Mouse (Mus musculus) midbrain, embryonic 14.5 days (tissue): ENCODE measurements at regions not wholly inside any gene's neighbourhood (a gene's known extent, or its start where the extent isn't known, plus 50 kb on each side); places are given as distances from the start of the nearest gene placed in this dataset.

Experiments used
- ATAC-seq: fragments of 200-750 bp; cut with Nextera tagmentation; 2 replicates; pipeline ENCODE4 v1.8.0; 2017; ENCODE audit warnings: moderate number of reproducible peaks, moderate library complexity; ENCODE audit not compliant: low FRiP score, low TSS enrichment
- DNase-seq: peaks from one replicate; pipeline ENCODE4 v3.0.0-alpha.2; 2015
- H3K27ac ChIP-seq: fragments of 300-500 bp; sonication (generic); replicated peaks from 2 replicates; pipeline ENCODE4 v1.5.1; 2014; ENCODE audit warnings: mild to moderate bottlenecking, low read depth, low read length, moderate library complexity
- H3K27me3 ChIP-seq: fragments of 300-500 bp; sonication (generic); 2 replicates; pipeline ENCODE4 v1.6.1; 2014; ENCODE audit warnings: low read length, control low read depth, mixed read lengths; ENCODE audit not compliant: control insufficient read depth, insufficient read depth
- H3K36me3 ChIP-seq: fragments of 300-500 bp; sonication (generic); 2 replicates; pipeline ENCODE4 v1.6.1; 2014; ENCODE audit warnings: low read length, control low read depth; ENCODE audit not compliant: control insufficient read depth, insufficient read depth
- H3K4me1 ChIP-seq: fragments of 300-500 bp; sonication (generic); 2 replicates; pipeline ENCODE4 v1.6.1; 2014; ENCODE audit warnings: mild to moderate bottlenecking, antibody characterized with exemption, low read length, control low read depth; ENCODE audit not compliant: control insufficient read depth, insufficient read depth
- H3K4me2 ChIP-seq: fragments of 300-500 bp; sonication (generic); 2 replicates; pipeline ENCODE4 v1.6.1; 2014; ENCODE audit warnings: mild to moderate bottlenecking, low read length, moderate library complexity
- H3K4me3 ChIP-seq: fragments of 300-500 bp; sonication (generic); replicated peaks from 2 replicates; pipeline ENCODE4 v1.5.1; 2014; ENCODE audit warnings: low read depth, low read length
- H3K9ac ChIP-seq: fragments of 300-500 bp; sonication (generic); replicated peaks from 2 replicates; pipeline ENCODE4 v1.6.1; 2014; ENCODE audit warnings: mild to moderate bottlenecking, low read length, moderate library complexity
- H3K9me3 ChIP-seq: fragments of 300-500 bp; sonication (generic); 2 replicates; pipeline ENCODE4 v1.6.1; 2016; ENCODE audit warnings: low read length, control low read depth, mixed read lengths; ENCODE audit not compliant: control insufficient read depth
- WGBS: fragments of 180-500 bp; shearing (Covaris S2); extraction: QIAGEN DNeasy Blood & Tissue Kit; methylation state at CpG from one replicate; pipeline ENCODE4 v1.1.7; 2014; 5-methylcytosine and 5-hydroxymethylcytosine counted together

DNA sequence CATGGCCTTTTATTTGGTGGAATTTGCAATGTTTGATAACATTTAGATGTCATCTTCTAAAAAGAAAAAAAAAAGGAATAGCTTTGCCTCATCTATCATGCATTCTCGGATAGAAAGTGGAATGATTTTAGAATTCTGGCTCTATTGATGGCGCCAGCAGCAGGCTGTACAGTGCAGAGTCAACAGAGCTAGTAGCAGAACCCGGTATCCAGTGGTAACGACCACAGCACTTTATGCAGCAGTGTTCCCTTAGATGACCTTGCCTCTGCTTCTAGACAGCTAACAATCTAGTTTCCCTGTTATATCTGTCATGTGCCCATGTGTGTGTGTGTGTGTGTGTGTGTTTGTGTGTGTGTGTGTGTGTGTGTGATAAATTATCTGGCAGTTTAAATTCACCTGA, 129.2 kb upstream of the Speer2 start:
- DNase-seq: no peak
- H3K4me1 ChIP-seq: no peaks in the 10 kb centered on the region
- no peaks in the 10 kb centered on the region for H3K36me3 ChIP-seq
- 72% methylated on average over 4 of the region's 4 CpGs for WGBS
- H3K4me2 ChIP-seq: no peak overlapping the region
- H3K9me3 ChIP-seq: no peaks in the 10 kb centered on the region
- no peak overlapping the region for H3K9ac ChIP-seq
- no peak overlapping the region for H3K4me3 ChIP-seq
- H3K27ac ChIP-seq: no peak overlapping the region
- no peaks in the 10 kb centered on the region for H3K27me3 ChIP-seq
- no peak for ATAC-seq

DNA sequence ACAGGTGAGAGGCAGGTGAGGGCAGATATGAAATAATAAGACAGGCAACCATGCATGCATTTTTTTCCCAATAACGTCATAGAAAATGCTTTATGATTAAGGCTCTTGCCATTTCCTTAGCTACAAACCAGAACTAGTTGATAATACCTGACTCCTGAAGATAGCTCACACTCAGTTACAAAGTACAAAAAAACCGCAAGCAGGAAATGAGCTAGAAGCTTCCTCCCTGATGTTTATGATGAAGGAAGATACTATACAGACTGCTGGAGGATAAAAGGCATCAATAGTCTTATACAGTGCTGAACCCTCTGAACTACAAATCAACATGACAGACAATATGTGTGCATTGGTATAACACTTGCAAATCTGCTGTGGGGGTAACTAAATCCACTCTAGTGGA, 143.3 kb upstream of the Speer2 start:
- Histone ChIP-seq H3K4me3 (no peak overlapping the region), H3K27me3 (no peaks in the 10 kb centered on the region), H3K4me2 (no peak overlapping the region), H3K9ac (no peak overlapping the region), H3K27ac (no peak overlapping the region), H3K4me1 (no peaks in the 10 kb centered on the region), H3K36me3 (no peaks in the 10 kb centered on the region), H3K9me3 (no peaks in the 10 kb centered on the region)
- ATAC-seq (no peak), DNase-seq (no peak)
- 87% methylated on average over 2 of the region's 2 CpGs for WGBS

DNA sequence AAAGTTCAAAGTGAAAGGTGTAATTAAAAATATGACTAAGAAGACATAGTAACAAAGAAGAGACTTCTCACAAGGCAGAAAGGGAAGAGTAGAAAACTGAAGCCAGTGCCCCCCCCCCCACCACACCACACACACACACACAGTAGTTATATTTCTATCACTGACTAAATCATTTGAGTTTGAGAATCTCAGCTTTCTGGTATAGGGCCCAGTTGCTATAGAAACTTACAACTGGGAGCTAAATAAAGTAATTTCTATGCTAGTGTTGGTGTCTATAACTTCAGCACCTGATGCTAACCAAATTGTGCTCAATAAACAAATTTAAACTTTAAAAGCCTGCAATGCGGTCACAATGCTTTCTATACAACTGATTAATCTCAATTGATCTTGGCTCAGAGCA, 153.4 kb upstream of the Speer2 start:
- 84% methylated on average over 1 of the region's 1 CpGs for WGBS
- ATAC-seq: no peak

DNA sequence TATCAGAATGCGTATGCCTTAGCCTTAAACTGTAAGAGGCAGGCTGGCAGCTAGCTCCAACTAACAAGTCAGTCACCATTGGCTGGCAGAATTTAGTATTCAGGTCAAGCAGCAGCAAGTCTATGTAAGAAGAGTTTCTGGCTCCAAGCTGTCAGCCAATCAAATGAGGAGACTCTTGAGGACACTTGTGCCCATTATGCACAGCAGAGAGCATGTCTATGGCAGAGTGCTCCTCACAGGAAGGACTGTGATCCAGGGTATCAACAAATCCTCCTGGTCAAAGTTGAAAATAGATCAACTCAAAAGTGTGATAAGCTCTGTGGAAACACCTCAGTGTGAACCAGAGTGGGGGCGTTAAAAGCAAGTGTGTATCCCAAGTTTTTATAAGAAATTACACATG, 156.0 kb upstream of the Speer2 start:
- Histone ChIP-seq H3K27ac (no peak overlapping the region), H3K4me1 (no peaks in the 10 kb centered on the region), H3K9ac (no peak overlapping the region), H3K9me3 (no peaks in the 10 kb centered on the region; the same call in 1 of the 2 replicates), H3K36me3 (no peaks in the 10 kb centered on the region), H3K4me2 (no peak overlapping the region), H3K4me3 (no peak overlapping the region), H3K27me3 (no peaks in the 10 kb centered on the region)
- DNase-seq (no peak), ATAC-seq (no peak)
- WGBS: 95% methylated on average over 2 of the region's 2 CpGs

More for the DNA sequence above, 153.4 kb upstream of the Speer2 start:
- Histone ChIP-seq H3K9me3 (no peaks in the 10 kb centered on the region), H3K27me3 (no peaks in the 10 kb centered on the region), H3K36me3 (no peaks in the 10 kb centered on the region), H3K9ac (no peak overlapping the region), H3K4me3 (no peak overlapping the region), H3K4me1 (no peaks in the 10 kb centered on the region), H3K4me2 (no peak overlapping the region), H3K27ac (no peak overlapping the region)
- DNase-seq: no peak

DNA sequence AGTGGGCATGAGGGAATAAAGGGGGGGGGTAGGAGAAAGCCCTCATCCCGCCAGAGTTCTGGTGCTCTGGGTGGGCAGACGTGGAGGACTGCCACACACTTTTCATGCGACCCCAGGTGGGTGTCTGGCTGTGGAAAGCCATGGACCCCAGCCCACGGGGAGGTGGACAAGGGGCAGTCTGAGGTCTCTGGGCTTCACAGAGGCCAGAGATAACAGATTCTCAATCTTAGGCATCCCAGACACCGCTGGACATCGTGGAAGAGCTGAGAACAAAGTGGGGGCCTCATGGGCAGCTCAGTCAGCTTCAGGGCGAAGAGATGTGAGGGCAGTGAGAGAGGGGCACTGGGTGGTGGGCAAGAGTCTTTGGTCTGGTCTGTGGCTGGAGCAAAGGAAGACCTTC, 157.9 kb upstream of the Speer2 start:
- no peak for ATAC-seq
- no peak for DNase-seq
- WGBS: 87% methylated on average over 7 of the region's 7 CpGs
- Histone ChIP-seq H3K27me3 (no peaks in the 10 kb centered on the region), H3K36me3 (no peaks in the 10 kb centered on the region), H3K4me1 (no peaks in the 10 kb centered on the region), H3K27ac (no peak overlapping the region), H3K4me2 (no peak overlapping the region), H3K9me3 (no peaks in the 10 kb centered on the region; the same call in 1 of the 2 replicates), H3K9ac (no peak overlapping the region), H3K4me3 (no peak overlapping the region)

DNA sequence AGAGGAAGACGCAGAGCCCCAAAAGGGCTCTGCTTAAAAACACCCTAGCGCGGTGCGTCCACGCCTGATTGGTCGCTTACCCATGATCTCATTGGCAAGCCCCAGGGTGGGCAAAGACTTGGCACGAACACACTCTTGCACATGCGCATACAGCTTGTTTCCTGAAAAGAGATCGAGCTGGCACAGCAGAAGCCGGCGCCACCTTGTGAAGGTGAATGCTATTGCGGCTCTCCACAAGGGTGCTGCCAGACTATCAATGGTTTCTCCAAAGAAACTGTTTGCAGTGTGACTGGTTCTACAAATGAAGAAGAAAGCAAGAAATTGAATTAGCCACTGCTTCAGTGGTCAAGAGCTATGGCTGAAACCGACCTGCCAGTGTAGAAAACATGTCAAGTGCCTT, 165.1 kb upstream of the Speer2 start:
- DNase-seq (no peak), ATAC-seq (no peak)
- Histone ChIP-seq H3K27me3 (no peaks in the 10 kb centered on the region), H3K27ac (no peak overlapping the region), H3K4me2 (no peak overlapping the region), H3K4me1 (no peaks in the 10 kb centered on the region), H3K36me3 (no peaks in the 10 kb centered on the region), H3K9me3 (no peaks in the 10 kb centered on the region), H3K4me3 (no peak overlapping the region), H3K9ac (no peak overlapping the region)
- WGBS: 84% methylated on average over 13 of the region's 13 CpGs

DNA sequence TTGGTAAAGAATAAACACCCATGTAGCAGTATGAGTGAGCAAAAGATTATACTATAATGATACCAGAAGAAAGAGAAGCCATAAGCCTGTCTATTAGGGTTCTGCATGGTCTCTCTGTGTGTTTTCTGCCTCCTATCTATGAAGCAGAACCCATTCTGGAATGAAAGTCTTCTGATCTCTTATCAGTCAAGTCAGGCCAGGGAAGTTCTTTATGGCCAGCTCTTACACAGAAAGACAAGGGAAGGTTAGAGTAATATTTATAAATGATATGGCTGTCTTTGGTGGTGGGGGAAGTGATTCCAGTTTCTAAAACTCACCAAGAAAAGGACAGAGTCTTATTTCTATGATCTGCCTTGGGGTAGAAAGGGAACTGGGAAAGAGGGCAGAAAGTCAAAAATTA, 182.0 kb upstream of the Speer2 start:
- no peak overlapping the region for H3K4me2 ChIP-seq
- no peak overlapping the region for H3K27ac ChIP-seq
- H3K9me3 ChIP-seq: no peaks in the 10 kb centered on the region
- no peak for DNase-seq
- H3K4me1 ChIP-seq: no peaks in the 10 kb centered on the region
- H3K27me3 ChIP-seq: no peaks in the 10 kb centered on the region
- no peaks in the 10 kb centered on the region for H3K36me3 ChIP-seq
- no peak for ATAC-seq
- no peak overlapping the region for H3K9ac ChIP-seq
- H3K4me3 ChIP-seq: no peak overlapping the region

DNA sequence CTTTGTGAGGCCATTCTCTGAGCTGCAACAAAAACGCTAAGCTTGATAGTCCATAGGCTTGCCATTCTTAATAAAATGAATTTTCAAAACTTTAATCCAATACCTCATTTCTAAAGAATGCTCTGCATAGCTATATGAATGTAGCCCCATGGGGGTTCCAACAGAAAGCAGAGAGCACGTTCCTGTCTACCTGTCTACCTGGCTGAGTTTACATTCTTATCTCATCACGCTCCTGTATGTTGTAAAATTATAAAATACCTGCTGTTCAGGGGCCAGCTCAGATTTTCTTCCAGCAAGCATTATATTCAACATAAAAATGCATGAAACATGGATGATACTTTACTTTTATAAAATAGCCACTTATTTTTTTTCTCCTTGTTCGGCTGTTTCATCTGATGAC, 182.5 kb upstream of the Speer2 start:
- Histone ChIP-seq H3K4me3 (no peak overlapping the region), H3K9me3 (no peaks in the 10 kb centered on the region), H3K36me3 (no peaks in the 10 kb centered on the region), H3K9ac (no peak overlapping the region), H3K4me2 (no peak overlapping the region), H3K4me1 (no peaks in the 10 kb centered on the region), H3K27me3 (no peaks in the 10 kb centered on the region), H3K27ac (no peak overlapping the region)
- DNase-seq (no peak), ATAC-seq (no peak)
- 64% methylated on average over 4 of the region's 4 CpGs for WGBS

DNA sequence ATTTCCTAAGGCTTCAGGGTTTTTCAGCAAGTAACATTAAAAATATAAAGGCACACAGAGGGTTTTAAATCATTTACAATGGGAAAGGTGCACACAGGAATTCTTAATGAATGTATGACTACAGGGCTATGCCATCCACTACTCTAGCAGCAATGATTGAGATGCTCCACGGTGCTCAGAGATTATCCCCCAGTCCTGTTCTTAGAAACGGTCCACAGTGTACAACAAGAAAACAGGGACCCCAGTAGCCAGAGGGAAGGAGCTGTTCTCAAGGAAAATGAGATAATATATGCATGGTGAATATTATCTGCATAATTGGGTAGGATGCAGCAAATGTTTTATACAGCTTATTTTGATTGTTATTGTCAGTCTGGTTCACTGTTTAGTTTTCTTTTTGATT, 186.3 kb upstream of the Speer2 start:
- Histone ChIP-seq H3K36me3 (no peaks in the 10 kb centered on the region), H3K27ac (no peak overlapping the region), H3K4me3 (no peak overlapping the region), H3K9me3 (no peaks in the 10 kb centered on the region), H3K27me3 (no peaks in the 10 kb centered on the region), H3K4me2 (no peak overlapping the region), H3K4me1 (no peaks in the 10 kb centered on the region), H3K9ac (no peak overlapping the region)
- DNase-seq (peak; percentile 18), ATAC-seq (no peak)
- 28% methylated on average over 2 of the region's 2 CpGs for WGBS
